Mouse (Mus musculus): ENCODE data around the gene Eif1. TPM values are rescaled to one million over a fixed set of nuclear protein-coding genes. Genes with fewer than 3 reads are reported as not detected.
"Not testable (repeated sequence)": the region's sequence is repeated elsewhere in the genome, so short reads cannot be mapped to it uniquely, and the experiment has no call there.

Eif1 gene
- total RNA-seq, 1 experiment from 2014 or later = 1,056 TPM

- DNase-seq = no peak
Observed at GRCm38 (mm10) chr11:100312096-100312679, 7.5 kb upstream of the Eif1 start.

- DNase-seq = no peak
Observed at GRCm38 (mm10) chr11:100313424-100313823, 6.3 kb upstream of the Eif1 start.

- DNase-seq = no peak
Observed at GRCm38 (mm10) chr11:100315439-100315838, 4.2 kb upstream of the Eif1 start.

GRCm38 (mm10) chr11:100317826-100318380, 1.8 kb upstream of the Eif1 start:
- DNase-seq = no peak

GRCm38 (mm10) chr11:100318529-100319451, 895 bp upstream of the Eif1 start:
- no peak for DNase-seq

GRCm38 (mm10) chr11:100320172-100320630, 516 bp downstream of the Eif1 start:
- DNase-seq = peak; percentile 95

GRCm38 (mm10) chr11:100320701-100321410, 1.2 kb downstream of the Eif1 start:
- not testable (repeated sequence) for DNase-seq

GRCm38 (mm10) chr11:100321479-100322305, 2.0 kb downstream of the Eif1 start:
- not testable (repeated sequence) for DNase-seq

GRCm38 (mm10) chr11:100322591-100323258, 3.0 kb downstream of the Eif1 start:
- no peak for DNase-seq

GRCm38 (mm10) chr11:100323578-100323977, 3.9 kb downstream of the Eif1 start:
- DNase-seq = peak; percentile 61

GRCm38 (mm10) chr11:100325062-100325629, 5.5 kb downstream of the Eif1 start:
- no peak for DNase-seq

- DNase-seq = no peak
Observed at GRCm38 (mm10) chr11:100327316-100327715, 7.6 kb downstream of the Eif1 start.

GRCm38 (mm10) chr11:100327761-100328160, 8.1 kb downstream of the Eif1 start:
- DNase-seq = no peak

GRCm38 (mm10) chr11:100330235-100330634, 10.6 kb downstream of the Eif1 start:
- DNase-seq = no peak

- not testable (repeated sequence) for DNase-seq
Observed at GRCm38 (mm10) chr11:100330816-100331375, 11.2 kb downstream of the Eif1 start.

- DNase-seq = no peak
Observed at GRCm38 (mm10) chr11:100332766-100333515, 13.3 kb downstream of the Eif1 start.

- no peak for DNase-seq
Observed at GRCm38 (mm10) chr11:100333944-100334457, 14.3 kb downstream of the Eif1 start, which contains the start of gene Gast. Gene Gast (plus strand): TSS chr11:100334407.

GRCm38 (mm10) chr11:100335731-100336130, 16.0 kb downstream of the Eif1 start:
- no peak for DNase-seq

GRCm38 (mm10) chr11:100344269-100344668, 24.6 kb downstream of the Eif1 start:
- DNase-seq = no peak
